Mouse (Mus musculus) cerebellum, postnatal 25 days (tissue): ENCODE results near the gene Gng4.

Experiments used
- DNase-seq, 2 experiments: peaks; one replicate each; pipeline ENCODE4 v3.0.0; 2021; ENCODE audit warnings: mixed read lengths in 2 of 2

Gene Gng4

DNA sequence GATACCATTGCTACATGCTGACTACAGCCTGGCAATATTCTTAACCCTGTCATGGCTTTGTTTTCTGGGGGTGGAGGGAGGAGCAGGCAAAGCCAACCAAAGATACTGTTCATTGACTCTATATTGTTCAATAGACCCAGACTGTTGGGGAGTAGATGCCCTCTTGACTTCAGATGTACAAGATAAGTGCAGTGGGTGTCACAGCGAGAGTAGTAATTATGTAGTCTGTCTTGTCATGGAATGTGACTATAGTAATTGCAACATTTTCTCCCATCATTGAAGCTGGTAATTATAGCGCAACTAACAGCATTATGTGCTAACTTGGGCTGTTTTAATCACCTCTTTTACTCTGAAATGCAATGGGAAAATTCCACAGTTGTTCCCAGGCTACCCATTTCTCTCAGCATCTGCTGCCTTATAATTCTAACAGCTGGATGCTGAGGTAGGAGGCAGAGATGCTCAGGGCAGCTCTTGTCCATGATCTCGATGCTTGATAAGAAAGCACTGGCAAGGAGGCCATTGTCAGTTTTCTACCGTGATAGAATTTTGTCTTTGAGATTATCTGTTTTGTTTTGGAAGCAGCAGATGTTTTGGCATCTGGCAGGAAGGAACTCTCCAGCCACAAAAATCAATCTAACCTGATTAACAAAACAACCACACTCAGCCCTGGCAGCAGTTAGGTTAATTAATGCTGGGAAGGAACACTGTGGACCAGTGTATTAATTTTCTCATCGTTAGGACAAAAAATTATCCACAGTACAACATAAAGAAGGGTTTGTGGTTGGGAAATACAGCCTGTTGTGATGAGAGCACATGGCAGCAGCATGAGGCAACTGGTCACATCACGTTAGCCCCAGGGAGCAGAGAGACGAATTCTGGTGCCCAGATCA is 36.6 kb downstream of the Gng4 start:
- no peak for DNase-seq

DNA sequence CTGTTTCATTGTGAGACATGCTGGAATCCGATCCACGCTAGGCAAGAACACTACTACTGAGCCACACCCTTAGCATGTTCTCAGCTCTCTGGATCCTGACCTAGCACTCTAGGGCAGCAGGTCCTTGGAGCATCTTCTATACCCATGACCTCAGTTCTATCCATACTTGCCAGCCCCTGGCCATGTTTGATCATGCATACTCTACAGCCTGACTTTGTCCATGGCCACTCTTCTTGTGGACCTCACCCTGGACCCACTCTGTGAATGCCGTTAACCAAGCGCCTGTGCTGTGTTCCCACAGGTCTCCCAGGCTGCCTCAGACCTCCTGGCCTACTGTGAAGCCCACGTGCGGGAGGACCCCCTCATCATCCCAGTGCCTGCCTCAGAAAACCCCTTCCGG is 41.1 kb downstream of the Gng4 start:
- DNase-seq, result no peak

DNA sequence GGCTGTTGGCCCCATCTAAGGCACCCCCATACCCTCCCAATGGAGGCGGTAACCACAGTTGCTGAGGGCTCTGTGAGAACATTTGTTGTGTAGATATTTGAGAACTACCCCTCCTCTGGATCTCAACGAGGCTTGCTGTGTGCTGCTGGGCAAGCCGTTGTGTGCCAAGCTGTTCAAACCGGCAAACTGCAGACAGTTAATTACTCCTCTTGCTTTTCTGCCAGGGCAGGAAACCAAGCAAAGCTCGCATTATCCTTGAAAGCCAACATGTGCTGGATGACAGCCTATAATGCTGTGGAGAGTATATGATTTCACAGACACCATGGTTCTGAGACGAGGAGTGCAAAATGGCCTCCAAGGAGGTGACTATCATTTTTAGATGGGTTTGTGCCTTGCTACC is 42.7 kb downstream of the Gng4 start:
- DNase-seq, result no peak

DNA sequence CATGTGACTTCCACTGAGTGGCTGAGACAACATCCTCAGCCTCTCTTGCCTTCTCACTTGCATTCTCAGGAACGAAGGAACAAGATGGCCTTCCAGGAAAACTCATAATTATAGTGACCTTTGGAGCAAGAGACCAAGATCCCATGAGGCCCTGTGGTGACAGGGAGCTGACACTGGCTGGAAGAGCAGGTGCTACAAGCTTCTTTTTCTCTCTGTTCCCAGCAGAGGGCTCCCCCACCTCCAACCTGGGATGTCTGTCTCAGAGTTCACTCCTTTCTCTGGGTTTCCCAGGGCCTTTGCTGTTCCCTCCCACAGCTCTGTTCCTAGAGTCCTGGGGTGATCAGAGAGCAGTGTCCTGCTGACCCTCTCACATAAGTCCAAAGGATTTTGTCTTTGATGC is 44.3 kb downstream of the Gng4 start:
- no peak for DNase-seq

DNA sequence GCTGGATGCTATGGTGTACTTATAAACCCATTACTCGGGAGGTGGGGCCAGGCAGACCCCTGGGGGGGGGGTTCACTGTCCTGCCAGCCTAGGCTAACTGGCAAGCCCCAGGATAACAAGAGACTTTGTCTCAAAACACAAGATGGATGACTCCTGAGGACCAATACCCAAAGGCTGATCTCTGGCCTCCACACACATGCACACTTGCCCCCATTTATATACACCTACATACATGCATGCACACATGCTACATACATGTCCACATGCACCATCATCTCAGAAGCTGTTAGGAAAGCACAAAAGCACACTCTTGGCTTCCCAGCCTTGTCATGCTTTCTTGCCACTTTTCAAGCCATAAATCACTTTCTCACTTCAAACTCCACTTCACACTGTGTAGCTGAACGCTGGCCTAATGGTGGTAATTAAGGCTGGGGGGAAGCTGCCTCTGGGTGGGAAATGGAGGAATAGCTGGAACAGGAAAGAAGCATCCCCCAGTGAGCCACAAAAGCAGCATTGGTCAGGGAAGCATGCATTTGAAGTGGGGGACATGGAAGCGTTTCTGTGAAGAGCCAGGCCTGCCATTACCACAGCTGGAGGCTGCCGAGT is 46.7 kb downstream of the Gng4 start:
- no peak for DNase-seq

DNA sequence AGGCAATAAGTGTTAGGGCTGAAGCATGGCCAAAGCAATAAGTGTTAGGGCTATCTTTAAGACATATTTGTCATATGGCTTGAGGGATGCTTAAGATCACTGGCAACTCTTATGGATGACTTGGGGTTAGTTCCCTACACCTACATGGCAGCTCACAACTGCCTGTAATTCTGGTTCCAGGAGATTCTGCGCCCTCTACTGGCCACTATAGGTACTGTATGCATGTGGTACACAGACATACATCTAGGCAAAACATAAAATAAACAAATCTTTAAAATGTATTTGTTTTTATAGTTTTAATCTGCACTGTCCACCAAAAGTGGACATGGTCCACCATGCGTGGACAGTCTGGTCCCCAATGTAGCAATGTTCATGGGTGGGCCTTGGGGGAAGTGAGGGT is 51.3 kb downstream of the Gng4 start:
- no peak for DNase-seq

DNA sequence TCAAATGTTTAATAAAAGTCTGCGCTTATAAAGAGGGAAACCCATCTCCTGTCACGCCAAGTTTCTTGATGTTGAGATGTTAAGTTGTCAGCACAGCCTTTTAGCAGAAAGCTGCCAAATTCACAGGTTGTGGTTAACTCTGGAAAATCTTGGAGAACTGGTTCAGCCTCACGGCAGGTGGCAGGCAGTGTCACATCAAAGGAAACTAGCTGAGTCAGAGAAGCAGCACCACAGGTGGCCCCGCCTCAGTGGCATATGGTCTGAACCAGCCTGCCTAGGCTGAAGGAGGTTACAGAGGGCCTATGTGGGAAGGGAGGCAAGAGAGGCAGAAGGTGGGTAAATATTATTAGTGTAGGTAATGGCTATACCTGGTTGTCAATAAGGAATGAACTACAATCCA is 61.2 kb downstream of the Gng4 start:
- DNase-seq, result peak in 1 of 2 experiments; percentile 13

DNA sequence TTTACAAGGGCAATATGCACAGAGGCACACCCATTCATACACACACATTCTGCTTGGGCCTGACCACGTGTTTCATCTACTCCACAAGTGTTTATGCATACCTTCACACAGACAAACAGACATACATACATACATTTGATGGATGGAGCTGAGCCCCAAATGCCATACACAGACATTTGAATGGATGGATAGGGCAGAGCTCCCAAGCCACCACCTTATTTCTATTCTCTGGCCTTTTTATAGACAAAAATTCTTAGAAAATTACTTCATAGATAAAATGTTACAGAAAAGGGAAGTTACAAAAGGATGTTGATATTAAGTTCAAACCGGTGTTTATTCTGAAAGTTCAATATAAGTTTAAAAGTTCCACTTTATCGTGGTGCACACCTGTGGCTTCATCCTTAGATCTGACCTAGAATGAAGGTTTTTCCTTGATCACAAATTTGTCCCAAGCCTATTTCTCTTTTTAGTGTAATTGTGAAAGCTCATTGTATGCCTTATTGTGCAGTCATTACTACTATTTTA is 63.3 kb downstream of the Gng4 start:
- DNase-seq, result no peak

DNA sequence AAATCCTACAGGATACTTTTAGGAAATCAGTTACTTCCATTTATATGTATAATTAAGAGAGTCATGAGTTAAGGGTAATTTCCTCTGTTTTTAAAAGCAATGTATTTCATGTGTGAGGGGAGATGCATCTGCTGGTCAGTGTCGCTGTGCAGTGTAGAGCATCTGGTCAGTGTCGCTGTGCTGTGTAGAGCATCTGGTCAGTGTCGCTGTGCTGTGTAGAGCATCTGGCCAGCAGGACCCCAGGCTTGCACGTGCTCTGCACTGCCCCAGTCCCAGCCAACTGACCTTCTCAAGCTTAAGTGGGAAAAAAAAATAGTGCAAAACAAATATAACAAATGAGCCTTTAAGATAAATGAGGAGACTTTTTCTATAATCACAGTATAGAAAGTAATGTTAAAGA is 73.3 kb downstream of the Gng4 start:
- DNase-seq, result no peak

DNA sequence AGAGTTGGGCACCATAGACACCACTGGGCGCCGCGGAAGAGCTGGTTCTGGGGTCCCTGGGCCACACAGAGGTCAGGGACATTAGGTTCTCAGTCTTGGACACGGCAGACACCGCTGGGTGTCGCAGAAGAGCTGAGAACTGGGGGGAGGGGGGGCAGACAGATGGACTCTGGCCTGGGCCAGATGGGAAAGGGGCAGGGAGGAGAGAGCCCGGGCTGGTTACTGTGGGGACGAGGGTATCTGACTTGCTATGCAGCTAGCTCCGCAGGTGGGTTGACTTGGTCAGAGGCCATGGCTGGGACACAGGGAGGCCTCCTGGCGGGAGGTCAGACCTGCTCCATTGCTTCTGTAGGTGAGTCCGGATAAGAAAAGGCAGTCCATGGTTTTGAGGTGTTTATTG is 78.5 kb downstream of the Gng4 start:
- no peak for DNase-seq

DNA sequence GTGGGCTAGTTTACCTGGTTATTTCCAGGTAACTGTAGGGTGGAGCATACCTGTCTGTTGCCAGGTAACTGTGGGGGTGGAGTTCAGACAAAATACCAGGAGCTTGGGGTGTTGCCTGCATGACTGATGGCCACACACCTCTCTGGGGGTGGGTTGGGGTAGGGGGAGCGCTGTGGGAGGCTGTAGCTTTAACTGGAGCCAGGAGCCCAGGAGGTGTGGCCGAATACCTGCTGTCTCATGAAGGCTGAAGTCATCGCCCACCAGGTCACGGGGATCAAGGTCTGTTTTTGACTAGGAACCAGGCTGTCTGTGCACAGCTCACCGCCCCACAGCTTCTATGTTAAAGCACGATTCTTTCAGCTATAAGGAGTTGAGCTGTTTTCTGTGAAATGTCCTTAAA is 79.1 kb downstream of the Gng4 start:
- no peak for DNase-seq

DNA sequence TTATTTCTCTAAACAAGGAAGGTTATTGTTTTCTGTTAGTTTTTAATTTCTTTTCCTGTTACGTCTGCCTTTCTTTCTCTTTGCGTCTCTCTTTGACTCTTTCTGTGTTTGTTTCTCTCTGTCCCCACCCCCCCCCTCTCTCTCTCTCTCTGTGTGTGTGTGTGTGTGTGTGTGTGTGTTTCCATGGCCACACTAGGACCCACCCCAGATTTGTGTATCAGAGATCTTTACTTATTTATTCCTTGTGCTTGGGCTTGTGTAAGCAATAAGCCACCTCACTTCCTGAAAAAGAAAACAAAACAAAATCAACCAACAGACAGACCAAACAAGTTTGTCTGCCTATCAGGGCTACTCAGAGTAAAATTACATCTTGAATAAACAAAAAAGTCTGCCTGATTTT is 82.5 kb downstream of the Gng4 start:
- no peak for DNase-seq

DNA sequence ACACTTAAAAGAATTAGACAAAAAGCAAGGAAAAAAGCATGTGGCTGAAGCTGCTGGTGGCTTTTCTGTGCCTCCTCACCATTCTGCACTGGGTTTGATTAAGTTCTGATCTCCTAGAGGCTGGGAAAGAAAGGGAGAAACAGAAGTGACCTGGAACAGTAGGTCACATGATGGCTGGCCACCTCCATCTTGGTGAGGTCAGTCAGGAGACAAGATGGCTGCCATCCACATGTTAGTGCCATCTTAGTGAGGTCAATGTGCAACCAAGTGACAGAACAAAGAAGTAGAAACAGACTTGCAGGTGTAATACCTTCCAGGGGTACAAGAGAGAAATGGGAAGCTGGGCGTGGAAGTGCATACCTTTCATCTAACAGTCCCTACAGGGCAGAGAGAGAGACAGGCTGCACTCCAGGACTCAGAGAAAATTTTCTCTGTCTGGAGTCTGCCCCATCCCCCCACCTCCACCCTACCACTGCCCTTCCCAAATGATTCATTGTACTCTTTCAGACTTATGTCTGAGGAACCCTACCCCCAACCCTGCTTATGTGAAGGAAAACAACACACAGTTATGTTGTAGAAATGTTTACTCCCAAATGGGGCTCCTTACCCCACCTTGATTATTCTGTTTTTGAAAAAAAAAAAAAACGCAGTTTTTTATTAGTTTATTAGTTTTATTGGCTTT is 83.4 kb downstream of the Gng4 start:
- DNase-seq, result no peak

DNA sequence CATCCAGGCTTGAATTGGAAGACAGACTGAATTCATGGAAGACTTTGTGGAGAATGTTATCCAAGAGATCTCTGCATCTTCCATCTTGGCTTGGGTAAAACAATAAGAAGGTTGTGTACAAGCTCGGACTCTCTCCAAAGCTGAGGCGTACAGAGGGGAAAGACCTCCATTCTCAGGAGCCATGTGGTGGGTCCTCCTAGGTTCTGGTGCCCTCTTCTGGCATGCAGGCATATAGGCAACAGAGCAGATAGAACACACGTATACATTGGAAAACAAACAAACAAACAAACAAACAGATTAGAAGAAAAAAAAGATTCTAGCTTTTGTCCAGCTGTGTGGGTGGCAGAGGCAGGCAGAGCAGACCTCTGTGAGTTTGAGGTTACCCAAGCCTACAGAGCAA is 84.1 kb downstream of the Gng4 start:
- DNase-seq, result no peak
